Mouse (Mus musculus): ENCODE data around the gene Mark4.

Mark4 gene

DNA sequence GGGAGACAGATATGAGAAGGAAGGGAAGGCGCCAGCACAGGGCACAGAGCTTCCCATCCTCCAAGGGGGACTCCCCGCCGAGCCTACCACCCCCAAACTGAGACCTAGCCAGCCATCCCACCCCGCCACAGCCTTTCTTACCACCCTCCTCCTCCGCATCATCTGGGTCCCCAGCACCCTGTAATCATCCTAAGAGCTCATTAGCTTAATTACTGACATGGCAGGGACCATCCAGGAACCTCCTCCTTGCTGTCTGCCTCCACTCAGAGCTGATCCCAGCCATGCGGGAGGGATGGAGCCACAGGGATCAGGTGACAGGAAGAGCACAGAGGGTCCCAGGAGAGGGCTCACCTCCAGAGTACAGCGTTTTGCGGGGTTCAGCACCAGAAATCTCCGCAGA lies 21.6 kb downstream of the Mark4 start:
- in situ Hi-C loops (cut with MboI, MseI) = no loop called here

DNA sequence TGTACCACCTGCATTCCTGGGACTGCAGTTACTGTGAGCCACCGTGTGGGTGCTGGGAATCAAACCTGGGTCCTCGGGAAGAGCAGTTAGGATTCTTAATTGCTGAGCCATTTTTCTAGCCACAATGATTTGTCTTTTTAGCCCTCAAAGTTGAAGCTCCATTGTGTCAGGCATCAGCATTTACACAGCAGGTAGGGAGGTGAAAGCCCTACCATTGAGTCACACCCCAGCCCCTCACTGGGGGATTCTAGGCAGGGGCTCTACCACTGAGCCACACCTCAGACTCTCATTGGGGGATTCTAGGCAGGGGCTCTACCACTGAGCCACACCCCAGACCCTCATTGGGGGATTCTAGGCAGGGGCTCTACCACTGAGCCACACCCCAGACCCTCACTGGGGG lies 22.3 kb downstream of the Mark4 start:
- in situ Hi-C loops (cut with MboI, MseI) = no loop called here

DNA sequence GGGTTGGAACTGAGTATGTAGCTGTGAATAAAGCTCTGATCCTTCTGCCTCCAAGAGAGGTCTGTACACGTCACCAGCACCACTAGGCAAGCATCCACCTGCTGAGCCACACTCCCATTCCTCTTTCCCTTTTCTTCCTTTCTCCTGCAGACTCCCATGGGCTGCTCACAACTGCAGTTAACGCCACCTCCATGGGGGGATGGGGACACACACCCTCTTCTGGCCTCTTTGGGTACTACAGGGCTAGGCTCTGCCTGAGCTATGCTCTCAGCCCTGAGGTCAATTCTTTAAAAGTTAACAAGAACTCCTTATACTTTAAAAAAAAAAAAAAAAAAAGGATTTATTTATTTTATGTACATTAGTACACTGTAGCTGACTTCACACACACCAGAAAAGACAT lies 26.1 kb downstream of the Mark4 start:
- in situ Hi-C loops (cut with MboI, MseI) = no loop called here

DNA sequence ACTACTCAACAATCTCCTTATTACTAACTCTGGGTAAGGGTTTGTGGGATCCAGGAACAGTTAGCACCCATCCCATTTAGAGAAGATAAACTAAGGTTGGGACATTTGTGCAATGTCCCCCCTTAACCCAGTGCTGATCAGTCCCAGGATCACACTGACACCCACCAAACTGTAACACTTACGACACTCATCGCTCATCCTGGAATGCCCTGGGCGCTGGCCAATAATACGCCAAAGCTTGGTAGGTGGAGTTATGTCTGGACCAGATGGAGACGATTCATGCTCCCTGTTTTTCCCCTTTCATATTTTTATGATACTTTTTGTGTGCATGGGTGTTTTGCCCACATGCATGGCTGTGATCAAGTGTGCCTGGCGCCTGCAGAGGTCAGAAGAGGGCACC lies 28.2 kb downstream of the Mark4 start:
- in situ Hi-C loops (cut with MboI, MseI) = no loop called here

GRCm38 (mm10) chr7:19429726-19430125 lies 28.9 kb downstream of the Mark4 start:
- in situ Hi-C loops (cut with MboI, MseI) = no loop called here

GRCm38 (mm10) chr7:19427999-19428650 lies 30.5 kb downstream of the Mark4 start:
- in situ Hi-C loops (cut with MboI, MseI) = no loop called here

- in situ Hi-C loops (cut with MboI, MseI) = no loop called here
These were observed 31.7 kb downstream of the Mark4 start for GRCm38 (mm10) chr7:19426888-19427287.

- in situ Hi-C loops (cut with MboI, MseI) = no loop called here
These were observed 32.3 kb downstream of the Mark4 start for GRCm38 (mm10) chr7:19426349-19426748.

DNA sequence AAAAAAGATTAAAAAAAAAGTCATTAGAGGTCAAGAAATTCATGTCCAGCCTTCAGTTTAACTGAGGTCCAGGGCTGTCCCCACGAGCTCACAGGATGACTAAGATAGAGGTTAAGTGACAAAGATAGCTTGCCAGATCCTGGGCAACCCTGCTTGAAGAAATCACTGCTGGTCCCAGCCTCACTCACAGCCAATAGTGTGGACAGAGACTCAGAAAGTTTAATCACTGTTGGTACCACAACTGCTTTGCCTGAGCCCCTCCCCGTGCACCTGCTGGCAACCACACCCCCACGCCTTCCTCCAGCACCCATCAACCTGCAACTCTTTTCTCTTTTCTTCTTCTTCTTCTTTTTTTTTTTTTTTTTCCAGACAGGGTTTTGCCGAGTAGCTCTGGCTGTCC lies 34.6 kb downstream of the Mark4 start:
- in situ Hi-C loops (cut with MboI, MseI) = no loop called here

GRCm38 (mm10) chr7:19423083-19423482 lies 35.5 kb downstream of the Mark4 start:
- in situ Hi-C loops (cut with MboI, MseI) = no loop called here

GRCm38 (mm10) chr7:19420821-19421636 lies 37.6 kb downstream of the Mark4 start:
- in situ Hi-C loops (cut with MboI, MseI) = no loop called here

DNA sequence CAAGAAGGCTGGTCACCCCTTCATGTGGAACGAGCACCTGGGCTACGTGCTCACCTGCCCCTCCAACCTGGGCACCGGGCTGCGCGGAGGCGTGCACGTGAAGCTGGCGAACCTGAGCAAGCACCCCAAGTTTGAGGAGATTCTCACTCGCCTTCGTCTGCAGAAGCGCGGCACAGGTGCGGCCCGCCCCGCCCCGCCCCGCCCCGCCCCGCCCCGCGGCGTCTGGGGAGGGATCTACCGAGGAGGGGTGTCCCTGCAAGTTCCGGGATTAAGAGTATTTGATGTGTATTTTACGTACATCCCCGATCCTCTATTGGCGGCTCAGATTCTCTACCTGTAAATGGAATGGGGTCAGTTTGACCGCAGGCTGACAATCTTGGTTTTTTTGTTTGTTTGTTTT lies 38.5 kb downstream of the Mark4 start:
- in situ Hi-C loops (cut with MboI, MseI) = no loop called here

DNA sequence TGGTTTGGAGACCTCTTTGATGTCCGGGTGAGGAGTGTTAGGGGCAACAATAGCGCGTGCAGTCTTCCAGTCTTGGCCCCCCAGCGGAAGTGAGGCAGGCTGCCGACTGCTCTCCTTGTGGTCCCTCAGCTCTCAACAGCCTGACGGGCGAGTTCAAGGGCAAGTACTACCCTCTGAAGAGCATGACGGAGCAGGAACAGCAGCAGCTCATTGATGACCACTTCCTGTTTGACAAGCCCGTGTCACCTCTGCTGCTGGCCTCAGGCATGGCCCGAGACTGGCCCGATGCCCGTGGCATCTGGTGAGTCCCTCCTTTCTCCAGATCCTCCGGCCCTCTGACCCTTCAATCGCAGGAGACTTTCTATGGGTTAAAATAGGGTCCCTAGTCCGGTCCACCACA lies 42.0 kb downstream of the Mark4 start:
- in situ Hi-C loops (cut with MboI, MseI) = no loop called here

- in situ Hi-C loops (cut with MboI, MseI) = no loop called here
These were observed 45.1 kb downstream of the Mark4 start for GRCm38 (mm10) chr7:19413525-19413924.

- in situ Hi-C loops (cut with MboI, MseI) = no loop called here
These were observed 46.8 kb downstream of the Mark4 start for GRCm38 (mm10) chr7:19411783-19412182.

- in situ Hi-C loops (cut with MboI, MseI) = no loop called here
These were observed 47.8 kb downstream of the Mark4 start for GRCm38 (mm10) chr7:19410766-19411344.

DNA sequence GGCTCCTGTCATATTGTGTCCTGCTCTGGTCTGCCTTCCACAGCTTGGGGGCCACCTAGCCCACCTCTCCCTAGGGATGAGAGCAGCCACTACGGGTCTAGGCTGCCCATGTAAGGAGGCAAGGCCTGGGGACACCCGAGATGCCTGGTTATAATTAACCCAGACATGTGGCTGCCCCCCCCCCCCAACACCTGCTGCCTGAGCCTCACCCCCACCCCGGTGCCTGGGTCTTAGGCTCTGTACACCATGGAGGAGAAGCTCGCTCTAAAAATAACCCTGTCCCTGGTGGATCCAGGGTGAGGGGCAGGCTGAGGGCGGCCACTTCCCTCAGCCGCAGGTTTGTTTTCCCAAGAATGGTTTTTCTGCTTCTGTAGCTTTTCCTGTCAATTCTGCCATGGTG lies 48.9 kb downstream of the Mark4 start:
- in situ Hi-C loops (cut with MboI, MseI) = loop anchor here in 1 of 2 experiments (10.0 kb wide), 1 partner anchor 525 kb away; no protein-coding TSS in a partner anchor

DNA sequence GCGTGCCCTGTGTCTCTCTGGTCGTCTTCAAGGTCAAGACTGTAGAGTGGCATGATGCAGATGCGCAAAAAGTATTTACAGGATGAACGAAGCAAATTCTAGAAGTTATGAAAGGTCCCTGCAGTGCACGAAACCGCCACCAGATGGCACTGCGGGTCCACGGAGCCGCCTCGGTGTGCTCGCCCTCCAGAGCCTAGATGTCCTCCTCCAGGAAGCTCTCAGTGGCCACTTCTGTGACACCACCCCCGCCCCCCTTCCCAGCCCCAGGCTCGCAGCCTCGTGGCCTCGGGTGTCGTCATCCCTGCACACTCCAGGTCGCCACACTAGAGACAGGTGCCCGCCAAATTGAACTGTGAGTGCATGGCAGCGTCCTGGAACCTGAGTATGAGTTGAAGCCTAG lies 53.2 kb downstream of the Mark4 start:
- in situ Hi-C loops (cut with MboI, MseI) = loop anchor here in 1 of 2 experiments (10.0 kb wide), 1 partner anchor 529 kb away; no protein-coding TSS in a partner anchor

DNA sequence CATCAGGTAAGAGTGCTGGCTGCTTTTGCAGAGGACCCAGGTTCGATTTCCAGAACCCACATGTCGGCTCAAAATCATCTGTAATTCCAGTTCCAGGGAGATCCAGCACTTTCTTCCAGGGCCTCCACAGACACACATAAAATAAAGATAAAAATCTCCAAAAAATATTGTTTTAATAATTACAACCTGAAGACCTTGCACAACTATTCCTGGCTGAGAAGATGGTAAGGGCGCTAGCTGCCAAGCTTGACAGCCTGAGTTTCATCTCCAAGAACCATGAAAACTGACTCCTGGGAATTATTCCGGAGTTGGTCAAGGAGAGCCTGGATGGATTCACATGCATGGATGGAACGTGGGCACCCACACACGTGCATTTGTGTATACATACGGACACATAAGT lies 54.1 kb downstream of the Mark4 start, which contains the start of gene Ckm:
TSS of gene Ckm (plus strand) at position 301 of the 400 bp plus-strand sequence.
- in situ Hi-C loops (cut with MboI, MseI) = loop anchor here in 1 of 2 experiments (10.0 kb wide), 1 partner anchor 530 kb away; no protein-coding TSS in a partner anchor

DNA sequence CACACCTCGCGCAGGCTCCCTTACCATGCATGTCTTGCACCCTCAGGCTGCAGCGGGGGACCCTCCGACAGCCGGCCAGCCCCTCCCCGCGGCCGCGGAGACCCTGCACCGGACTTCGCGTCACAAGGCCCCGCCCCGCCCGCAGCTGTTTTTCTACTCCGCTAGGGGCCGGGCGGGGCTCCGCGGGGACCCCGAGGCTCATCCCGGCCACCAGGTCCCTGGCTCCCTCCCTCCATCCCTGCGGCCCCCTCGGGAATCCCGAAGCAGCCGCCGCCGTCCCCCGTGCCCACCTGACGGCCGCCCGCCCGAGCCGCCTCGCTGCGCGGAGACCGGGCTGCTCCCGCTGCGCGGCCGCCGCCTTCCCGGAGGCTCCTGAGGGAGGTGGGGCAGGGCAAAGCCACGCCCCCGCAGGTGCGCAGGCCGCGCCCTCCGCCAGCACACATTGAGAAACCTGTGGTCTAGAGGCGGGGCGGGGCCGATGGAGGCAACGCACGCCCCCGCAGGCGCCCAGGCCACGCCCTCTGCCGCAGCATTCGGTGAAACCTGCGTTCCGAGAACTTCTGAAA lies 54.8 kb downstream of the Mark4 start, which contains the start of gene Klc3:
TSS of gene Klc3 (minus strand) at position 374 of the 566 bp plus-strand sequence.
- in situ Hi-C loops (cut with MboI, MseI) = loop anchor here in 1 of 2 experiments (10.0 kb wide), 1 partner anchor 531 kb away; no protein-coding TSS in a partner anchor

DNA sequence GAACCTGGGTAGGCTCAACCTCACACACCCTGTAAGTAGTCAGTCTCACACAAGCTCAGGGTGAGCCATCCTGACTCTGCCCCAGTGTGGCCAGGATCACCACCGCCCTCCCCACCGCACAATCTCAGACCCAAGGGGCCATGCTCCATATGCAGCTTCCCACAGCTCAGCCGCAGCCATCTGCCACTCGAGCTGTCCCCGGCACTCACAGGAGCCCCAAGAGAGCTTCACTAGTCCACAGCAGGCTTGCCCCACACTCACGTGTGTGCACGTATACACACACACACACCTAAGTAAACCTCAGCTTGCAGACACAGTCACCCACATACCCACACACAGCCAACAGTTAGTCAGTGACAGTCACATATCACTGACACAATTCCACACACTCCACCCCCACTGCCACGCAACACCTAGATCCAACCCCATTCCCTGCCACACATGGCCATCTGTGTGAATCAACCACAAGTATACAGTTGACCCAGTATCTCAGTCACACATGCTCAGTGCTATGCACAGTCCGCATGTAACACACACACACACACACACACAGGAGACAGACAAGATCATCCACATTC lies 56.0 kb downstream of the Mark4 start:
- in situ Hi-C loops (cut with MboI, MseI) = loop anchor here in 1 of 2 experiments (10.0 kb wide), 1 partner anchor 532 kb away; no protein-coding TSS in a partner anchor
